Mouse (Mus musculus) testis, adult 2 months (tissue): ENCODE measurements at regions not wholly inside any gene's neighbourhood (a gene's known extent, or its start where the extent isn't known, plus 50 kb on each side); places are given as distances from the start of the nearest gene placed in this dataset.

Source experiments
- CTCF ChIP-seq: fragments of 200-500 bp; IDR thresholded peaks from 2 replicates; pipeline ENCODE4 v1.5.1; 2012; ENCODE audit warnings: low read depth, mild to moderate bottlenecking, inconsistent platforms, low read length, moderate library complexity; ENCODE audit not compliant: control insufficient read depth, insufficient read depth, insufficient replicate concordance
- POLR2A ChIP-seq: fragments of 200-500 bp; IDR thresholded peaks from 2 replicates; pipeline ENCODE4 v1.6.1; 2012; ENCODE audit warnings: low read depth, mild to moderate bottlenecking, inconsistent platforms, low read length, moderate library complexity; ENCODE audit not compliant: control insufficient read depth

DNA sequence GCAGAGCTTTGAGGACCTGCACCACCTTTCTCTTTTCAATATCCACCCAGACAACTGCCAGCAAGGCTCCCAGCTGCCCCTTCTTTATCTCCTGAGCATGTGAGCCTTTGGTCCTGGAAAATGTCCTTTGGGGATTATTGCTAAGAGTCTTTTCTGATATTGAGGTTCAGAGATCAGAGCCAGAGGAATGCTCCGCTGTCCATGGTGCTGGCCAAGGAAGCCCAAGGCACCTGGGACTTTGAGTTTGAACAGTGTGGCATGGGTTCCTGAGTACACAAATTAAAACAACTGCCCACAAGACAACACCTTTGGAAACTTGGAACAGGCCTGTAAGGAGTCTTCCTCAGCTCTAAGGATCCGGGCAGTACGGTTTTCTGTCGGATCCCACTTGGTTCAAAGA is 52.6 kb upstream of the Slc28a3 start:
- TF ChIP-seq CTCF (no peak), POLR2A (no peak)
